Mouse (Mus musculus) hindbrain, embryonic 15.5 days (tissue): ENCODE results near the gene Uqcr11. TPM values are rescaled to one million over a fixed set of nuclear protein-coding genes. Genes with fewer than 3 reads are reported as not detected.

ENCODE experiments used
- ATAC-seq: fragments of 200-750 bp; cut with Nextera tagmentation; 2 replicates; pipeline ENCODE4 v1.8.0; 2017; ENCODE audit warnings: low read depth, moderate number of reproducible peaks, moderate TSS enrichment; ENCODE audit not compliant: low FRiP score
- H3K27ac ChIP-seq: fragments of 300-500 bp; sonication (generic); replicated peaks from 2 replicates; pipeline ENCODE4 v1.5.1; 2015; ENCODE audit warnings: mild to moderate bottlenecking, inconsistent platforms
- H3K27me3 ChIP-seq: fragments of 300-500 bp; sonication (generic); 2 replicates; pipeline ENCODE4 v1.6.1; 2015; ENCODE audit warnings: control low read depth, inconsistent platforms
- H3K36me3 ChIP-seq: fragments of 300-500 bp; sonication (generic); 2 replicates; pipeline ENCODE4 v1.6.1; 2015; ENCODE audit warnings: control low read depth, inconsistent platforms
- H3K4me1 ChIP-seq: fragments of 300-500 bp; sonication (generic); replicated peaks from 2 replicates; pipeline ENCODE4 v1.6.1; 2015; ENCODE audit warnings: control low read depth, inconsistent platforms
- H3K4me2 ChIP-seq: fragments of 300-500 bp; sonication (generic); 2 replicates; pipeline ENCODE4 v1.6.1; 2015; ENCODE audit warnings: moderate library complexity, mild to moderate bottlenecking, inconsistent platforms
- H3K4me3 ChIP-seq: fragments of 300-500 bp; sonication (generic); 2 replicates; pipeline ENCODE4 v1.5.1; 2015; ENCODE audit warnings: mild to moderate bottlenecking, inconsistent platforms
- H3K9ac ChIP-seq: fragments of 300-500 bp; sonication (generic); 2 replicates; pipeline ENCODE4 v1.6.1; 2015; ENCODE audit warnings: inconsistent platforms
- H3K9me3 ChIP-seq: fragments of 300-500 bp; sonication (generic); 2 replicates; pipeline ENCODE4 v1.6.1; 2016; ENCODE audit warnings: control low read depth, inconsistent platforms
- WGBS: fragments of 180-500 bp; shearing (Covaris S2); methylation state at CpG from one replicate; pipeline ENCODE4 v1.1.7; 2015; 5-methylcytosine and 5-hydroxymethylcytosine counted together
- polyA plus RNA-seq: library from polyadenylated mRNA; unstranded; fragments of >200 nt; fragmentation: Nextera tagmentation; extraction: Ambion mirVana; gene quantifications from 2 replicates; pipeline ENCODE4 v1.2.1, GENCODE M21; 2015

The Uqcr11 gene
- polyA plus RNA-seq, 1 experiment from 2014 or later, result 711 TPM

- ATAC-seq, result no peak
- no peak overlapping the region for H3K9ac ChIP-seq
- H3K27ac ChIP-seq, result no peak overlapping the region
- H3K36me3 ChIP-seq, result peaks cover 60% of the 10 kb centered on the region
- peaks cover 14% of the 10 kb centered on the region for H3K4me1 ChIP-seq
- no peaks in the 10 kb centered on the region for H3K27me3 ChIP-seq
- WGBS, result 96% methylated on average over 3 of the region's 3 CpGs
- H3K4me2 ChIP-seq, result no peak overlapping the region
- no peaks in the 10 kb centered on the region for H3K9me3 ChIP-seq
- H3K4me3 ChIP-seq, result no peak overlapping the region
These were observed 18.4 kb upstream of the Uqcr11 start for GRCm38 (mm10) chr10:80425041-80425440.

GRCm38 (mm10) chr10:80423562-80423961 is 16.9 kb upstream of the Uqcr11 start:
- 57% methylated on average over 4 of the region's 4 CpGs for WGBS
- Histone ChIP-seq H3K27me3 (no peaks in the 10 kb centered on the region), H3K9ac (no peak overlapping the region), H3K4me1 (peaks cover 28% of the 10 kb centered on the region), H3K36me3 (peaks cover 69% of the 10 kb centered on the region), H3K9me3 (no peaks in the 10 kb centered on the region), H3K4me3 (no peak overlapping the region), H3K27ac (0 out of 2 replicates have a peak overlapping the region, but pooled peaks have one; percentile 10), H3K4me2 (no peak overlapping the region)
- ATAC-seq, result no peak

GRCm38 (mm10) chr10:80421651-80422472 is 15.2 kb upstream of the Uqcr11 start:
- Histone ChIP-seq H3K27ac (peak overlapping the region; percentile 73), H3K9ac (no peak overlapping the region), H3K4me2 (0 out of 2 replicates have a peak overlapping the region, but pooled peaks have one; percentile 3), H3K9me3 (no peaks in the 10 kb centered on the region), H3K27me3 (no peaks in the 10 kb centered on the region), H3K36me3 (peaks cover 64% of the 10 kb centered on the region), H3K4me3 (no peak overlapping the region), H3K4me1 (peaks cover 32% of the 10 kb centered on the region)
- WGBS, result 71% methylated on average over 9 of the region's 9 CpGs
- ATAC-seq, result no peak

GRCm38 (mm10) chr10:80421208-80421607 is 14.6 kb upstream of the Uqcr11 start:
- Histone ChIP-seq H3K36me3 (peaks cover 64% of the 10 kb centered on the region), H3K9me3 (no peaks in the 10 kb centered on the region), H3K27ac (no peak overlapping the region), H3K4me1 (peaks cover 34% of the 10 kb centered on the region), H3K27me3 (no peaks in the 10 kb centered on the region), H3K4me2 (no peak overlapping the region), H3K9ac (no peak overlapping the region), H3K4me3 (no peak overlapping the region)
- WGBS, result 93% methylated on average over 8 of the region's 8 CpGs
- no peak for ATAC-seq

GRCm38 (mm10) chr10:80420729-80421128 is 14.1 kb upstream of the Uqcr11 start:
- Histone ChIP-seq H3K4me3 (no peak overlapping the region), H3K9me3 (no peaks in the 10 kb centered on the region), H3K4me1 (peaks cover 34% of the 10 kb centered on the region), H3K9ac (no peak overlapping the region), H3K27ac (no peak overlapping the region), H3K36me3 (peaks cover 65% of the 10 kb centered on the region), H3K27me3 (no peaks in the 10 kb centered on the region), H3K4me2 (no peak overlapping the region)
- WGBS, result 90% methylated on average over 10 of the region's 10 CpGs
- no peak for ATAC-seq

GRCm38 (mm10) chr10:80419419-80419818 is 12.8 kb upstream of the Uqcr11 start:
- Histone ChIP-seq H3K36me3 (peaks cover 64% of the 10 kb centered on the region), H3K9me3 (no peaks in the 10 kb centered on the region), H3K27ac (peak overlapping the region; percentile 39; the same call in 1 of the 2 replicates), H3K27me3 (no peaks in the 10 kb centered on the region), H3K4me1 (peaks cover 34% of the 10 kb centered on the region), H3K4me2 (no peak overlapping the region), H3K9ac (no peak overlapping the region), H3K4me3 (no peak overlapping the region)
- no peak for ATAC-seq
- 50% methylated on average over 8 of the region's 8 CpGs for WGBS

- Histone ChIP-seq H3K9me3 (no peaks in the 10 kb centered on the region), H3K4me1 (peaks cover 31% of the 10 kb centered on the region), H3K4me2 (no peak overlapping the region), H3K27ac (peak overlapping the region; percentile 45), H3K4me3 (no peak overlapping the region), H3K9ac (peak overlapping the region; percentile 5; the same call in 1 of the 2 replicates), H3K27me3 (no peaks in the 10 kb centered on the region), H3K36me3 (peaks cover 69% of the 10 kb centered on the region)
- WGBS, result 47% methylated on average over 3 of the region's 3 CpGs
- ATAC-seq, result no peak
These were observed 11.7 kb upstream of the Uqcr11 start for GRCm38 (mm10) chr10:80418311-80418710.

GRCm38 (mm10) chr10:80417841-80418240 is 11.2 kb upstream of the Uqcr11 start:
- no peaks in the 10 kb centered on the region for H3K9me3 ChIP-seq
- peaks cover 28% of the 10 kb centered on the region for H3K4me1 ChIP-seq
- H3K9ac ChIP-seq, result no peak overlapping the region
- ATAC-seq, result no peak
- H3K27ac ChIP-seq, result no peak overlapping the region
- H3K4me2 ChIP-seq, result no peak overlapping the region
- H3K36me3 ChIP-seq, result peaks cover 69% of the 10 kb centered on the region
- H3K4me3 ChIP-seq, result no peak overlapping the region
- 68% methylated on average over 1 of the region's 1 CpGs for WGBS
- no peaks in the 10 kb centered on the region for H3K27me3 ChIP-seq

GRCm38 (mm10) chr10:80417371-80417770 is 10.7 kb upstream of the Uqcr11 start:
- Histone ChIP-seq H3K4me3 (no peak overlapping the region), H3K4me1 (peaks cover 27% of the 10 kb centered on the region), H3K27ac (0 out of 2 replicates have a peak overlapping the region, but pooled peaks have one; percentile 16), H3K4me2 (no peak overlapping the region), H3K9ac (no peak overlapping the region), H3K36me3 (peaks cover 71% of the 10 kb centered on the region), H3K27me3 (no peaks in the 10 kb centered on the region), H3K9me3 (no peaks in the 10 kb centered on the region)
- ATAC-seq, result no peak
- 75% methylated on average over 10 of the region's 10 CpGs for WGBS

- H3K36me3 ChIP-seq, result peaks cover 74% of the 10 kb centered on the region
- H3K27me3 ChIP-seq, result no peaks in the 10 kb centered on the region
- no peak for ATAC-seq
- H3K9me3 ChIP-seq, result no peaks in the 10 kb centered on the region
- 92% methylated on average over 7 of the region's 7 CpGs for WGBS
- peaks cover 21% of the 10 kb centered on the region for H3K4me1 ChIP-seq
- H3K4me2 ChIP-seq, result no peak overlapping the region
- no peak overlapping the region for H3K9ac ChIP-seq
- H3K27ac ChIP-seq, result no peak overlapping the region
- no peak overlapping the region for H3K4me3 ChIP-seq
These were observed 8.9 kb upstream of the Uqcr11 start for GRCm38 (mm10) chr10:80415566-80415965.

GRCm38 (mm10) chr10:80412656-80413541 is 6.3 kb upstream of the Uqcr11 start:
- WGBS, result 75% methylated on average over 44 of the region's 44 CpGs
- Histone ChIP-seq H3K4me1 (0 out of 2 replicates have a peak, but pooled peaks cover 2% of the 10 kb centered on the region), H3K36me3 (peaks cover 59% of the 10 kb centered on the region), H3K9me3 (no peaks in the 10 kb centered on the region), H3K9ac (no peak overlapping the region), H3K27ac (peak overlapping the region; percentile 71), H3K27me3 (no peaks in the 10 kb centered on the region), H3K4me2 (no peak overlapping the region), H3K4me3 (no peak overlapping the region)
- ATAC-seq, result peak; percentile 20; the same call in 1 of the 2 replicates

- no peak for ATAC-seq
- Histone ChIP-seq H3K9me3 (no peaks in the 10 kb centered on the region), H3K4me2 (no peak overlapping the region), H3K4me3 (no peak overlapping the region), H3K36me3 (peaks cover 37% of the 10 kb centered on the region), H3K27ac (no peak overlapping the region), H3K27me3 (no peaks in the 10 kb centered on the region), H3K4me1 (peaks cover 25% of the 10 kb centered on the region), H3K9ac (no peak overlapping the region)
- WGBS, result 53% methylated on average over 4 of the region's 4 CpGs
These were observed 1.3 kb upstream of the Uqcr11 start for GRCm38 (mm10) chr10:80407924-80408323.
